Mouse (Mus musculus) stomach, postnatal 0 days (tissue): ENCODE results near the gene Vps37b. TPM values are rescaled to one million over a fixed set of nuclear protein-coding genes. Genes with fewer than 3 reads are reported as not detected.

Source experiments
- ATAC-seq: fragments of 200-750 bp; cut with Nextera tagmentation; 2 replicates; pipeline ENCODE4 v1.8.0; 2017; ENCODE audit not compliant: low FRiP score, low TSS enrichment
- DNase-seq: peaks from one replicate; pipeline ENCODE4 v3.0.0-alpha.2; 2016; ENCODE audit warnings: low spot score
- H3K27ac ChIP-seq: fragments of 300-500 bp; sonication (generic); replicated peaks from 2 replicates; pipeline ENCODE4 v1.5.1; 2014; ENCODE audit warnings: mild to moderate bottlenecking, control low read depth
- H3K27me3 ChIP-seq: fragments of 300-500 bp; sonication (generic); 2 replicates; pipeline ENCODE4 v1.6.1; 2014; ENCODE audit warnings: low read length; ENCODE audit not compliant: control insufficient read depth, insufficient read depth
- H3K36me3 ChIP-seq: fragments of 300-500 bp; sonication (generic); 2 replicates; pipeline ENCODE4 v1.6.1; 2014; ENCODE audit warnings: low read length, mixed read lengths; ENCODE audit not compliant: control insufficient read depth, insufficient read depth
- H3K4me1 ChIP-seq: fragments of 300-500 bp; sonication (generic); replicated peaks from 2 replicates; pipeline ENCODE4 v1.6.1; 2014; ENCODE audit warnings: antibody characterized with exemption; ENCODE audit not compliant: control insufficient read depth, insufficient read depth
- H3K4me2 ChIP-seq: fragments of 300-500 bp; sonication (generic); replicated peaks from 2 replicates; pipeline ENCODE4 v1.6.1; 2014; ENCODE audit warnings: low read depth, mild to moderate bottlenecking, control low read depth, moderate library complexity
- H3K4me3 ChIP-seq: fragments of 300-500 bp; sonication (generic); 2 replicates; pipeline ENCODE4 v1.5.1; 2014; ENCODE audit warnings: low read depth, low read length, control low read depth
- H3K9ac ChIP-seq: fragments of 300-500 bp; sonication (generic); 2 replicates; pipeline ENCODE4 v1.6.1; 2014; ENCODE audit warnings: mild to moderate bottlenecking, low read length, control low read depth, mixed read lengths
- H3K9me3 ChIP-seq: fragments of 300-500 bp; sonication (generic); 2 replicates; pipeline ENCODE4 v1.6.1; 2016; ENCODE audit warnings: low read length; ENCODE audit not compliant: control insufficient read depth
- CTCF ChIP-seq: IDR thresholded peaks from 2 replicates; pipeline ENCODE4 v1.5.1; 2016; ENCODE audit warnings: antibody characterized with exemption, low read depth, mild to moderate bottlenecking, moderate library complexity
- EP300 ChIP-seq: optimal IDR thresholded peaks from 2 replicates; pipeline ENCODE3; 2016; ENCODE audit warnings: antibody characterized with exemption
- WGBS: fragments of 180-500 bp; shearing (Covaris S2); extraction: QIAGEN DNeasy Blood & Tissue Kit; methylation state at CpG from one replicate; pipeline ENCODE4 v1.1.7; 2014; 5-methylcytosine and 5-hydroxymethylcytosine counted together
- polyA plus RNA-seq: library from polyadenylated mRNA; unstranded; fragments of >200 nt; fragmentation: Nextera tagmentation; extraction: Ambion mirVana; gene quantifications from 2 replicates; pipeline ENCODE4 v1.2.1, GENCODE M21; 2015

Gene Vps37b
- polyA plus RNA-seq, 1 experiment from 2014 or later: 31.0 TPM

DNA sequence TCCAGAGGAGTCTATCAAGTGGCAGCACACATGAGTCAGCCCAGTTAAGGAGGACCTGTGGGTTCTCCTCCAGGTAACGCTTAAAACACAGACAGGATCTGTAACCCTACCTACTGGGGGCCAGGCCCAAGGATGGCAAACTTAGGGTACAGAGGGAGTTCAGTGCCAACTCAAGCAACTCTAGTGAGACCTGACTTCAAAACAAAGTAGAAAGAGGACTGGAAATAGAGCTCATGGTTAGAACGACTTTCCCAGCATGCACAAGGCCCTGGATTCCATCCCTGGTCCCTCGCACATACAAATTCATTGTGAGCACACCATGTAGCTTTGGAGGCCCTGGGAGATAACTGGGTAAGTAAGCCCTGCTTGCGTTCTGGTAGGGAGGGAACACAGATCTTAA is 61.5 kb downstream of the Vps37b start:
- WGBS: 85% methylated on average over 4 of the region's 4 CpGs
- H3K36me3 ChIP-seq: no peaks in the 10 kb centered on the region
- H3K4me1 ChIP-seq: no peaks in the 10 kb centered on the region

DNA sequence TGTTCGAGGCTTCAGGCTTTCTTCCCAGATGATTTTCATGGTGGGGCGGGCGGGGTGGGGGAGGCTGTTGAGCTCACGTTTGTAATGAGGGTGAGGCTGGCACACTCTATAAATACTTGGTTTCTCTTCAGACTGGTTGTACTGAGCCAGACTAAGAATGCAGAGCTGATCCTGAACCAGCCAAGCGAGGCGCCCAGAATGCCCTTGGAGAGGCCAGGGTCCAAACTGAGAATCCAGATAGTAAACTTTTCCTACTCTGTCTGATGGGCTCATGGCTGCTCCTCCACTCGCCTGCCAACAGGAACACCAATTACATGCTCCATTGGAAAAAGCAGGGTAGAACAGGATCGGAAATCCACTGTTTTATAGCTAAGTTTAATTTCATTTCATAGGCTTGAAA is 62.9 kb downstream of the Vps37b start:
- Histone ChIP-seq H3K9me3 (no peaks in the 10 kb centered on the region), H3K4me1 (no peaks in the 10 kb centered on the region), H3K36me3 (no peaks in the 10 kb centered on the region), H3K27ac (0 out of 2 replicates have a peak overlapping the region, but pooled peaks have one; percentile 40), H3K9ac (no peak overlapping the region), H3K4me2 (no peak overlapping the region), H3K27me3 (no peaks in the 10 kb centered on the region), H3K4me3 (no peak overlapping the region)
- 66% methylated on average over 8 of the region's 8 CpGs for WGBS
- no peak for TF ChIP-seq CTCF
- no peak for TF ChIP-seq EP300
- DNase-seq (no peak), ATAC-seq (no peak)

More for the DNA sequence above, 61.5 kb downstream of the Vps37b start:
- no peak for TF ChIP-seq CTCF
- no peak for TF ChIP-seq EP300
- H3K27ac ChIP-seq: no peak overlapping the region
- ATAC-seq: no peak
- no peaks in the 10 kb centered on the region for H3K27me3 ChIP-seq
- DNase-seq: no peak
- H3K9me3 ChIP-seq: no peaks in the 10 kb centered on the region
- H3K4me3 ChIP-seq: no peak overlapping the region
- H3K9ac ChIP-seq: no peak overlapping the region
- H3K4me2 ChIP-seq: no peak overlapping the region

DNA sequence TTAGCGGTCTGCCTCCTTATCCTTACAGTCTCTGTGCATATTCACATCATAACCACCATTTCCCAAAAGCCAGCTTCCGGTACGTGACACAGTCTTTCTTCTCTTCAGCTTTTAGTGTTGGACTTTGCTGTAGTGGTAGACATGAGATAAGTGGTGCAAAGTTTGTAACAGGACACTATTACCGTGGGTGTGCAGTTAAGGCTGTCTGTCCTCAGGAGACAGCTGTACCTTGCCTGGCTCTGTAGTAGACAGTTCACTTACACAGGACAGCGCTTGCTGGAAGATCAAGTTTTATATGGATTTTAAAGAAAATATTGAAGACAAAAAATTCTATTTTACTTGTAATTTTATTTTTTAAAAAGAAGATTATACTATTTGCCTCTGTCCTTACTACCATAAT is 63.6 kb downstream of the Vps37b start:
- Histone ChIP-seq H3K36me3 (no peaks in the 10 kb centered on the region), H3K4me1 (no peaks in the 10 kb centered on the region), H3K4me2 (no peak overlapping the region), H3K9ac (no peak overlapping the region), H3K27me3 (no peaks in the 10 kb centered on the region), H3K27ac (no peak overlapping the region), H3K9me3 (no peaks in the 10 kb centered on the region), H3K4me3 (no peak overlapping the region)
- DNase-seq: no peak
- no peak for ATAC-seq
- 59% methylated on average over 5 of the region's 5 CpGs for WGBS
- TF ChIP-seq CTCF (no peak), EP300 (no peak)

DNA sequence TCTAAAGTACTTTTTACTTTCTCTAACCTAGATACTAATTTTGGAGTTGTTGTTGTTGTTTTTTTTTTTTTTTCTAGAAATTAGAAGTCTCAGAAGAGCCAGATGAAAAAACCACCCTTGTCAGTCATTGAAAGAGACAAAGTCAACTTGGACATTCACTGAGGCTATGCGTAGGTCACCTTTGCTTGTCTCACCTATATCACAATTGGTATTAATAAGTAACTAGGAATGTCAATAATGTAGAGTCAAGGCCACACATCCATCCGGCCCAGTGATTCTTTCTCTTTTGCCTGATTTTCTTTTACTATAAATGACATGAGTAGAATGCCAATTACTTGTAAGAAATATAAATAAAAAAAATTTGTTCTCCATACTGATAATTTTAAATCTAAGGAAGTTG is 65.3 kb downstream of the Vps37b start:
- no peaks in the 10 kb centered on the region for H3K9me3 ChIP-seq
- no peak overlapping the region for H3K27ac ChIP-seq
- no peak overlapping the region for H3K9ac ChIP-seq
- H3K4me2 ChIP-seq: no peak overlapping the region
- no peaks in the 10 kb centered on the region for H3K36me3 ChIP-seq
- no peaks in the 10 kb centered on the region for H3K27me3 ChIP-seq
- H3K4me3 ChIP-seq: no peak overlapping the region
- H3K4me1 ChIP-seq: no peaks in the 10 kb centered on the region
- DNase-seq (no peak), ATAC-seq (no peak)
- TF ChIP-seq EP300: no peak
- no peak for TF ChIP-seq CTCF
- 66% methylated on average over 2 of the region's 2 CpGs for WGBS

DNA sequence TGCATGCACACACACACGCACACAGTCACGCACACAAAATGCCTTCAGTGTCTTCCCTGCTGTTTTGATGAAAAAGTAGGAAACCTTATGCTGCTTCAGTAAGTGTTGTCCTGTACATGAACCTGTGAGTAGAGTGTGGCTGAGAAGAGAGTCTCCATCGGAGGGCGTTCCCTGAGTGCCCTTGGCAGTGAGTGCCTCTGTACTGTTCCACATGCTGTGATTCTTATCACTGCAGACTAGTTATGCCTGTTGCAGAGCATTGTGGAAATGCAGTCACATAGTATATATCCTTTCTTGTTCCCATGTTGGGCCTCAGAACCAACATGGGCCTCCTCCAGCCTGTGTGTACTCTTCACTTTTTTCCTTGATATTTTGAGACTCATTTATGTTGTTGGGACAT is 67.9 kb downstream of the Vps37b start:
- no peak for DNase-seq
- H3K27ac ChIP-seq: no peak overlapping the region; the same call in 1 of the 2 replicates
- no peak overlapping the region for H3K4me2 ChIP-seq
- no peaks in the 10 kb centered on the region for H3K36me3 ChIP-seq
- H3K27me3 ChIP-seq: no peaks in the 10 kb centered on the region
- WGBS: 88% methylated on average over 4 of the region's 4 CpGs
- H3K9ac ChIP-seq: no peak overlapping the region
- TF ChIP-seq EP300: no peak
- peak; percentile 24; the same call in 1 of the 2 replicates for TF ChIP-seq CTCF
- no peak overlapping the region for H3K4me3 ChIP-seq
- H3K4me1 ChIP-seq: no peaks in the 10 kb centered on the region
- ATAC-seq: peak; percentile 68
- H3K9me3 ChIP-seq: no peaks in the 10 kb centered on the region

DNA sequence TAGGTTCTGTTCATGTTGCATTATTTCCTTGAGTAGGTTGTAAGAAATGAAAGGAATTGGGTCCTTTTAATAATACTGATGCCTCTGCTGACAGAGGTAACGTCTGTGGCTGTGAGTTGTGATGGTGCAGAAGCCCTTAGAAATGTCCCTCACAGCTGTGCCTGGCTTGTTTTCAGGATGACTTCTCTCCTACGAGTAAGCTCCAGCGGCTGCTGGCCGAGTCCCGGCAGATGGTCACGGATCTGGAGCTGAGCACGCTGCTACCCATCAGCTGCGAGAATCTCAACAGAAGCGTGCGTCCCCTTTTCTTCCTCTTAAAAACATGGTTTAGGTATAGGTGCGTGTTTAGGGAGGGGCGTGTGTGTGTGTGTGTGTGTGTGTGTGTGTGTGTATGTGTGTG is 71.0 kb downstream of the Vps37b start:
- ATAC-seq (no peak), DNase-seq (no peak)
- H3K4me1 ChIP-seq: no peaks in the 10 kb centered on the region
- no peak overlapping the region for H3K27ac ChIP-seq
- TF ChIP-seq EP300 (no peak), CTCF (no peak)
- no peaks in the 10 kb centered on the region for H3K36me3 ChIP-seq
- H3K9ac ChIP-seq: no peak overlapping the region
- no peaks in the 10 kb centered on the region for H3K27me3 ChIP-seq
- no peaks in the 10 kb centered on the region for H3K9me3 ChIP-seq
- no peak overlapping the region for H3K4me3 ChIP-seq
- WGBS: 74% methylated on average over 12 of the region's 12 CpGs
- H3K4me2 ChIP-seq: no peak overlapping the region
